Mouse (Mus musculus) G1E (cell line): ENCODE results near the gene Fndc11.

ENCODE experiments used
- CTCF ChIP-seq: IDR thresholded peaks from 2 replicates; pipeline ENCODE4 v1.5.1; 2012; ENCODE audit warnings: low read depth, low read length, inconsistent platforms, mixed read lengths
- POLR2AphosphoS5 ChIP-seq: IDR thresholded peaks from 2 replicates; pipeline ENCODE4 v1.6.1; 2012; ENCODE audit warnings: low read depth, low read length, inconsistent platforms; ENCODE audit not compliant: insufficient replicate concordance
- TAL1 ChIP-seq: conservative IDR thresholded peaks from 2 replicates; pipeline ENCODE4 v1.6.1; 2012; ENCODE audit warnings: low read depth, low read length, inconsistent platforms, mixed read lengths

DNA sequence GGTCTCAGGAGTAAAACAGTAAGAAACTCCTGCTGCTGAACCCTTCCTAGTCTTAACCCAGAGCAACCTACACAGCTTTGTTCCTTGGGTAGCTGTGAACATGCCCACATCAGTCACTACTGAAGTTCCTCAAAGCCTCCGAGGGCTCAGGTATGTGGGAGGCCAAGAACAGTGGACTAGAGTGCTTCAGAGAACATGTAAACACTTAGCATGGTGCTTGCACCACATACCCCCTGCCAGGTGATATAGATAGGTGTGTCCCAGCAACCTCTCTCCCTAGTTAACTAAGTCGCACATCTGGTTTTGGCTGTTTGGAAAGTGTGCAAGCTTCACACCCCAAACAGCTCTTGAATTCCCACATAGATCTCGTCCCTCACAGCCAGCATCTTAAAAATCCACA is 18.2 kb upstream of the Fndc11 start:
- TF ChIP-seq CTCF, result no peak
- TF ChIP-seq POLR2AphosphoS5, result no peak
- TF ChIP-seq TAL1, result no peak
